Mouse (Mus musculus) forebrain, embryonic 13.5 days (tissue): ENCODE measurements at regions not wholly inside any gene's neighbourhood (a gene's known extent, or its start where the extent isn't known, plus 50 kb on each side); places are given as distances from the start of the nearest gene placed in this dataset.
"Not testable (repeated sequence)": the region's sequence is repeated elsewhere in the genome, so short reads cannot be mapped to it uniquely, and the experiment has no call there.

Experiments
- ATAC-seq: fragments of 200-750 bp; cut with Nextera tagmentation; 2 replicates; pipeline ENCODE4 v1.8.0; 2017
- H3K27ac ChIP-seq: fragments of 300-500 bp; sonication (generic); 2 replicates; pipeline ENCODE4 v1.5.1; 2015; ENCODE audit warnings: inconsistent platforms, mild to moderate bottlenecking, moderate library complexity
- H3K27me3 ChIP-seq: fragments of 300-500 bp; sonication (generic); 2 replicates; pipeline ENCODE4 v1.6.1; 2015; ENCODE audit warnings: mild to moderate bottlenecking, inconsistent platforms
- H3K36me3 ChIP-seq: fragments of 300-500 bp; sonication (generic); 2 replicates; pipeline ENCODE4 v1.6.1; 2015; ENCODE audit warnings: mild to moderate bottlenecking, inconsistent platforms; ENCODE audit not compliant: poor library complexity, severe bottlenecking
- H3K4me1 ChIP-seq: fragments of 300-500 bp; sonication (generic); 2 replicates; pipeline ENCODE4 v1.6.1; 2015; ENCODE audit warnings: inconsistent platforms
- H3K4me2 ChIP-seq: fragments of 300-500 bp; sonication (generic); 2 replicates; pipeline ENCODE4 v1.6.1; 2015; ENCODE audit warnings: inconsistent platforms, mild to moderate bottlenecking, moderate library complexity
- H3K4me3 ChIP-seq: fragments of 300-500 bp; sonication (generic); 2 replicates; pipeline ENCODE4 v1.5.1; 2015; ENCODE audit warnings: mild to moderate bottlenecking, inconsistent platforms
- H3K9ac ChIP-seq: fragments of 300-500 bp; sonication (generic); 2 replicates; pipeline ENCODE4 v1.6.1; 2015; ENCODE audit warnings: mild to moderate bottlenecking, inconsistent platforms
- H3K9me3 ChIP-seq: fragments of 300-500 bp; sonication (generic); replicated peaks from 2 replicates; pipeline ENCODE4 v1.6.1; 2016; ENCODE audit warnings: inconsistent platforms
- WGBS: fragments of 180-500 bp; shearing (Covaris S2); methylation state at CpG from one replicate; pipeline ENCODE4 v1.1.7; 2015; 5-methylcytosine and 5-hydroxymethylcytosine counted together

DNA sequence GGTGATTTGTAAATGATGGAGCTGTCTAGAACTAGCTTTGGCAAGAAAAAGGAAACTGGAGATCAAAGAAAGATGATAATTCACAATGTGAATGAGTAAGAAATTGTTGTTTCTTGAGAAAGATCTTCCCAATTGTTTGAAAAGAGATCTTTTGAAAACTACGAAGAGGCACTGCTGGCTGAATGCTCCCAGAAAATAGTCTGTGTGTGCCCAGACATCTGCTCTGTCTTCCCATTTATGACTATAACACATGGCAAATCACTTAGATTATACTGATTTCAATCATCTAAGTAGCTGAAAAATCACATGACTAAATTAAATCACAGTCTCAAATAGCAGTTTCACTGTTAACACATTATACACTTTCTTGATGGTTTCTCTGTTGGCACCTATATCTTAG lies 434.2 kb upstream of the Sema6d start:
- H3K27ac ChIP-seq, result no peak overlapping the region
- H3K9me3 ChIP-seq, result no peaks in the 10 kb centered on the region
- ATAC-seq, result no peak
- no peaks in the 10 kb centered on the region for H3K4me1 ChIP-seq
- H3K4me2 ChIP-seq, result no peak overlapping the region
- no peak overlapping the region for H3K9ac ChIP-seq
- whole genome bisulfite sequencing, result 76% methylated on average over 1 of the region's 1 CpGs
- no peak overlapping the region for H3K4me3 ChIP-seq
- no peaks in the 10 kb centered on the region for H3K27me3 ChIP-seq
- H3K36me3 ChIP-seq, result no peaks in the 10 kb centered on the region

DNA sequence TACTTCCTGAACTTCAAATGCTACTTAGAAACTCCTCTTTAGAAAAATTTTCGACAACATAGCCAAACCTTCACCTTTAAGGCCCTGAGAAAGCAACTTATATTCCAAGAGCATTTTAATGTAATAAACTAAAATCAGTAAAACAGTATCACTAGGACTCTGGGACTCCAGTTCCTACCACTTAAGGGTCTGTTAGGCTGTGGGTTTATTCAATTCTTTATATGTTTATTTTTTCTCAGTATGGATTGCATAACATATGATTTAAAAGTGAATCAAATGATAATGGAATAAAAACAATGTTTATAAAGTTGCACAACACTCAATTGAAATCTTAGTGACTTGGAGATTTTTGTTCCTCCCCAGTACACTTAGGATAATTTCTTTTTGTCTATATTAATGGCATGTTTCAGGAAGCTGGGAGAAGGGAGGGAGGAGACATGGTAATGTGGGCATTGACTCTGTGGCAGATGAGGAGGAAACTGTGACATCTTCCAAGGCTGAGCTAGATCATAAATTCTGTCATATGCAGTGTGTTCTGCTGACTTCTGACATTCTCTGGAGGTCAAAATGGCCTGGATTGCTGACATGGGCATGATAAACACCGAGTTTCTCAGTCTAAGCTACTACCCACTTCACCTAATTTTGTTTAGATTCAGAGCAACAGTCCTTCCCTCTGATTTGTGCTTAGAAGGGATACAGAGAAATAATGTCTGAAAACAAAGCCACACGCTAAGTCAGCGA lies 401.3 kb upstream of the Sema6d start:
- H3K36me3 ChIP-seq, result no peaks in the 10 kb centered on the region
- H3K27ac ChIP-seq, result no peak overlapping the region
- H3K4me1 ChIP-seq, result no peaks in the 10 kb centered on the region
- no peak overlapping the region for H3K4me2 ChIP-seq
- ATAC-seq, result no peak
- H3K9me3 ChIP-seq, result no peaks in the 10 kb centered on the region
- H3K9ac ChIP-seq, result no peak overlapping the region
- WGBS, result 72% methylated on average over 4 of the region's 4 CpGs
- H3K27me3 ChIP-seq, result no peaks in the 10 kb centered on the region
- no peak overlapping the region for H3K4me3 ChIP-seq

DNA sequence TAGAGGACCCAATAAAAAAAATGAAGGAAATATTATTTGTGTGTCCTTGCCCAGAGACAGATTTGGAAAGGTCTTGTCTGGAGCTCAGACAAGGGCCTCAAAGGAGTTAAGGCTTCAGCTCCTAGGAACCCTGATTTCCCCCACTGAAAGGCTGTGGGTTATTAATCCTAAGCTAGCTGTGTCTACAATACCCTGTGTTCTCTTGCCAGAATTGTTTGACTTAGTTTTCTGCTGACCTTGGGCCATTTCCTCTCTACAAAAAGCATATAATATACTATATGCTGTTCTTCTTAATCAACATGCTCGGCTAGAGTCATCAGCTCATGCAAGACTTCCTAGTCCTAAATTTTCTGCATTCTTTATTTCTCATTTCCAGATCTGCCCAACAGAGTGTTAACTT lies 400.0 kb upstream of the Sema6d start:
- Histone ChIP-seq H3K4me1 (no peaks in the 10 kb centered on the region), H3K4me2 (no peak overlapping the region), H3K9me3 (no peaks in the 10 kb centered on the region), H3K27ac (no peak overlapping the region), H3K4me3 (no peak overlapping the region), H3K9ac (no peak overlapping the region), H3K36me3 (no peaks in the 10 kb centered on the region), H3K27me3 (no peaks in the 10 kb centered on the region)
- ATAC-seq, result no peak
- 91% methylated on average over 1 of the region's 1 CpGs for WGBS

DNA sequence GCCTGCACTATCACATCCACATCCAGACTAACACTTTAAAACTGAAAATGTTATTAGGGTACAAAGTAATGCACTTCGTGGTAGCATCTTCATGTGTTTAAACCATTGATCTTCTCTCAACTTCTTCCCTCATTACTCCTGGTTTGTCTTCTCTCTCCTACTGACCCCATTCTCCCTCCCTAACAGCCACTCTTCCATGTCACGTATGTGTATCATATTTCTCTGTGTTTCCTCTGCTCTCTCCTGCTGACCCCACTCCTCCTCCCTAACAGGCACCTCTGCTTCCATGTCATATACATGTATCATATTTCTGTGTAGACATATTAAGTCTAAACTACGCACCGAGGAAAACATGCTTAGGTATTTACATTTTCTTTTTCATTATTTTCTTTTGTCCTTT lies 350.1 kb upstream of the Sema6d start:
- H3K4me1 ChIP-seq, result no peaks in the 10 kb centered on the region
- WGBS, result 91% methylated on average over 4 of the region's 4 CpGs
- H3K27ac ChIP-seq, result no peak overlapping the region
- H3K4me3 ChIP-seq, result no peak overlapping the region
- no peaks in the 10 kb centered on the region for H3K36me3 ChIP-seq
- no peak overlapping the region for H3K4me2 ChIP-seq
- H3K27me3 ChIP-seq, result no peaks in the 10 kb centered on the region
- H3K9me3 ChIP-seq, result no peaks in the 10 kb centered on the region
- no peak for ATAC-seq
- no peak overlapping the region for H3K9ac ChIP-seq

DNA sequence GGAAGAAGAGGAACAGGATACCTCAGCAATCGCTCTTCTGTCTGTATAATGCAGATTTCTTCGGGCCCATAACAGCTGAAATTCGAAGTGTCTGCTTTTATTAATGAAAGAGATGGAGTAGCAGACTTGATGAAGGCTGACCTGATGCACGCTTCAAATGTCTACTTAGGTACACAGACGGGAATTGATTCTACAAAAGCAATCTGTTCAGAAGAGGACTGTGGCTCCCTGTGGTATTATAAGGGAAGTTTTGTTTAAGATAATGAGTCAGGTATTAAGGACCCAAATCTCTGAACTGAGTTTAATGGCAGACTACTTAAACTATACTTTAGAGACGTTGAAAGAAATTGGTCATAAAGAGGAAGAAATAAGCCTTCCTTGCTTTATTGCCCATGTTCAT lies 349.2 kb upstream of the Sema6d start:
- WGBS, result 73% methylated on average over 6 of the region's 6 CpGs

DNA sequence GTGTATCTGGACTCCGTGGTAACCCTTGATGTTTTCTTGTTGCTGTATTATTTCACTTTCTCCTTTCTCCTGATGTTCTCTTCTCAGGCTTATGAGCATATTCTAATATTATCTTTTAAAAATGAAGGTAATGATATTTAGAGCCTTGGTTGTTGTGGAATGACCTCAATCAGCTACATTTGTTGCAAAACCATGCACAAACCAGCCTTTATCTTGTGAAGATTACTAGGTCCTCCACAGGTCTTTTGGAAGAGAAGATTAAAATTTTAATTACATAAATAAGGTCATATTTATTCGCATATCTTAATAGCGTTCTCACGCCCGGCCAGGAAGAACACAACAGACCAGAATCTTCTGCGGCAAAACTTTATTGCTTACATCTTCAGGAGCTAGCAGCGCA lies 335.5 kb upstream of the Sema6d start:
- Histone ChIP-seq H3K27ac (no peak overlapping the region), H3K9ac (no peak overlapping the region), H3K9me3 (no peaks in the 10 kb centered on the region), H3K4me2 (peak overlapping the region; percentile 41), H3K27me3 (no peaks in the 10 kb centered on the region), H3K4me3 (peak overlapping the region; percentile 28), H3K36me3 (no peaks in the 10 kb centered on the region), H3K4me1 (no peaks in the 10 kb centered on the region)
- WGBS, result 73% methylated on average over 7 of the region's 7 CpGs
- peak; percentile 66; the same call in 1 of the 2 replicates for ATAC-seq

More for the DNA sequence above, 349.2 kb upstream of the Sema6d start:
- H3K36me3 ChIP-seq, result no peaks in the 10 kb centered on the region
- ATAC-seq, result no peak
- no peak overlapping the region for H3K4me2 ChIP-seq
- no peak overlapping the region for H3K9ac ChIP-seq
- H3K4me3 ChIP-seq, result no peak overlapping the region
- no peaks in the 10 kb centered on the region for H3K9me3 ChIP-seq
- H3K27ac ChIP-seq, result no peak overlapping the region
- H3K27me3 ChIP-seq, result no peaks in the 10 kb centered on the region
- H3K4me1 ChIP-seq, result no peaks in the 10 kb centered on the region

DNA sequence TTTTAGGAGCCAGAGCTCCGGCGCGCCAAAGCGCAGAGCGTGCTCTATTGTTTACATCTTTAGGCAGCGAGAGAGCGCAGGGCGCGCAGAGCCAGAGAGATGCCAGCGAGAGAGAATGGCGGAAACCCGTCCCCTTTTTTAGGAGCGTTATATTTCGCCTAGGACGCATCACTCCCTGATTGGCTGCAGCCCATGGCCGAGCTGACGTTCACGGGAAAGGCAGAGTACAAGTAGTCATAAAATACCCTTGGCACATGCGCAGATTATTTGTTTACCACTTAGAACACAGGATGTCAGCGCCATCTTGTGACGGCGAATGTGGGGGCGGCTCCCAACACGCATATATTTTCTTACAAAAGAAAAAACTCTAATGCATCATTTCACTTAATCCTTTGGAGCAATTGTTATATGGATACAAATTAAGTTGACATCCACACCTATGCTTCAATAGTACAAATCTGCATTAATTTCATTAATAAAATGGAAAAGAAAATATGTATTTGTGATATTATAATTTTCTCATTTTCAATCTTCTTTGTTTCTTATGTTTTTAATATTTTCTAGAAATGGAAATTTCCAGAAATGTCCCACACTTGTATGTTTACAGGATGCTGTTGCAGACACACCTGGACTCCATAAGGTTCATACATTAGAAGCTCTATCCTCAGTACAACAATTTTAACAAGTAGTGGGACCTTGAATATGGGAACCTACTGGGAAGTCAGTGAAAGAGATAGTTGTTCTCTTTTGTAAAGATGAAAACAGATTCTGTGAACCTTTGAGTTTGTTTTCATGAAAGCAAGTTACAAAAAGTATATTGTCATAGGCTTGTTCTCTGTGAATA lies 334.9 kb upstream of the Sema6d start:
- H3K4me1 ChIP-seq, H3K9me3 ChIP-seq, H3K36me3 ChIP-seq, H3K27me3 ChIP-seq, H3K9ac ChIP-seq, H3K27ac ChIP-seq: not testable (repeated sequence)
- H3K4me2 ChIP-seq, result peak overlapping the region; percentile 41
- H3K4me3 ChIP-seq, result peak overlapping the region; percentile 28
- ATAC-seq, result peak; percentile 79
- 55% methylated on average over 18 of the region's 24 CpGs for WGBS

DNA sequence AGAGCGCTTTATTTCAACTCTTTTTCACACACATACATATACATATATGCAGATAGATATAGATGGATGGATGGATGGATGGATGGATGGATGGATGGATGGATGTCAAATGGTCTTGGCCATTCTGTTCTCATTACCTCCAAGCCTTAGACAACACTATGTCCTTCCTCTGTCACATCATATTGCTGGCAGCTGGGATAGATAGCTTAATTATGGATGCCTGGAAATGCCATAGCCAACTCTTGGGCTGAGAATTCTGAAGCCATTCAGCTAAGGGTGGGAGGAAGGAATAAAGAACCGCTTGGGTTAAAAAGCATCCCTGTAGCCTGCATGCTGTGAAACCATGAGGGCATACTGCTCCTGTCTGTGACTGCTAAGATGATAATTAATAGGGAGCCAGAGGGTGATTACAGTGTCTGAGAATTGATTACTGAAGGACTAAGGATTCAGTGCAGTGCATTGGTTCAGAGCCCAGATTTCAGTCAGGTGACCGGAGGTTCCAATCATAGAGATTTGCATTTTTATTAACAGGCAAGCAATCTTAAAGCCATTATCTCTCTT lies 290.5 kb upstream of the Sema6d start:
- Histone ChIP-seq H3K4me2 (no peak overlapping the region), H3K9me3 (no peaks in the 10 kb centered on the region), H3K36me3 (no peaks in the 10 kb centered on the region), H3K4me3 (no peak overlapping the region), H3K4me1 (peaks cover 6% of the 10 kb centered on the region), H3K27ac (peak overlapping the region; percentile 35), H3K27me3 (no peaks in the 10 kb centered on the region), H3K9ac (no peak overlapping the region)
- WGBS, result 57% methylated on average over 3 of the region's 3 CpGs
- peak; percentile 95 for ATAC-seq

DNA sequence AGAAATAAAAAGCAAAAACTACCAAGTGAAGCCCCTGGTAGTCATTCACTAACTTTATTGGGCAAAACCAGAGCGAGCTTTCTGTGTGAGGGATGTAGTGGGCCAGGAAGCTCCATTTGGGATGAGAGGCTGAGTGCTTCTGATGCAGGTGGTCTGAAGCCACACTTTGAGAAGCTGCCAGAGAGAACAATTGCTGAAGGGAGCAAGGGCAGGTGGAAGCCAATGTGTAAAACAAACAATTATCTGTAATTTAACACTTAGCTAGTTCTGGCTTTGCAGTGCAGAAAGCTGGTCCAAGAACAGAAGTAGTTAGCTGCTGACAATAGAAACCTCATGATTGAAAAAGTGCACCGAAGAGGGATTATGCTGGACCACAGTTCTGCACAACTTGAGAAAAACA lies 284.1 kb upstream of the Sema6d start:
- Histone ChIP-seq H3K4me2 (no peak overlapping the region), H3K27me3 (no peaks in the 10 kb centered on the region), H3K36me3 (no peaks in the 10 kb centered on the region), H3K9ac (no peak overlapping the region), H3K9me3 (no peaks in the 10 kb centered on the region), H3K4me3 (no peak overlapping the region), H3K27ac (no peak overlapping the region), H3K4me1 (peaks cover 4% of the 10 kb centered on the region; the same call in 1 of the 2 replicates)
- WGBS, result 59% methylated on average over 2 of the region's 2 CpGs
- ATAC-seq, result peak; percentile 57

DNA sequence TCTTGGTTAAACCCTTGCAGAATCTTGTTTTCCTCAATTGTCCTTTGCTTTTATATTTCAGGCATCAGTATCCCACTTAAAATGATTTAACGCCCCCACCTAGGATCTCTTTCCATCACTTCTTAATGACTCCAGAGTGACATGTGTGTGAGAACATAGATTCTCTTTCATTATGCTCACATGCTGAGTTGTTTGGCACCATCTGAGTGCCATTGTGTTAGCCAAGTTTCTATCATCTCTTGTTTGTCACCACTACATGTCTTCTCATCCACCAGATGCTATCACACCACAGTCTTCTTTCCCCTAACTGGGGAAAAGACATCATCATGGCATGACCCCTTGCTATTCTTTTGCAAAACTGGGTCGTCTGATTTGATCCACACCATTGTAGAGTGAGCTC lies 283.4 kb upstream of the Sema6d start:
- Histone ChIP-seq H3K4me3 (no peak overlapping the region), H3K27me3 (no peaks in the 10 kb centered on the region), H3K27ac (no peak overlapping the region), H3K9me3 (no peaks in the 10 kb centered on the region), H3K4me1 (peaks cover 4% of the 10 kb centered on the region; the same call in 1 of the 2 replicates), H3K36me3 (no peaks in the 10 kb centered on the region), H3K4me2 (no peak overlapping the region), H3K9ac (no peak overlapping the region)
- 72% methylated on average over 2 of the region's 2 CpGs for WGBS
- ATAC-seq, result 0 out of 2 replicates have a peak, but pooled peaks have one; percentile 51

DNA sequence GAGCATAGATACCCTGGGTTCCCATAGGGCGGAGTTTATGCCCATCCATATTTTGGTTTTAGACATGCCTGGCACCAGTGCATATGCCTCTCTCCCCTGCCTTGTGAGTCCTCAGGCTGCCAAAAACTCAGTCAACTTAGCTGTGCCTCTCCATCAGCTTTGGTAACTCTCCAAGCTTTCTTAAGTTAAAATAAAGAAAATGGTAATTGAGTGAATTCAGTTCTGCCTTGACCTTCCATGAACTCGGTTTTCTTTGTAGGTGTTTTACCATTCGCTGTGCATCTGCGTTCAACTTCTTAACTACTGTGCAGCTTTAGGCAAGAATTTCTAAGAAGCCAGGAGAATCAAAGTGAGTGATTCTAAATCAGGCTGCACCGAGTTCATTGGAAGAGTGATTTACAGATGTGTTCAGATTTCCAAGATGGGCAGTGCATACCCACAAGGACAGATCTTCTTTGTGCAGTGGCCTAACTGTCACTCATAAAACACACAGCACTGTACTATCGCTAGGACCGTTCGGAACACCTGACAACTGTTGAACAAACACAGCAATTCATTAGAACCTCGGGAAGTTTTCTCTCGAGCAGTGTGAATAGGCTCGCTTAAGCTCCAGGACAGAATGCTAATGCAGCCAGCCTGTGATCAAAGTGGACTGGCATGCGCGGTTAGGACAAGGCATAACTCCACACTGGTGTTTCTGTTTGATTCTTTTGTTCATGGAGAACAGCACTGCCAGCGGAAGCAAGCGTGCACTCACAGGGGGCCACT lies 276.4 kb upstream of the Sema6d start:
- no peak overlapping the region; the same call in 1 of the 2 replicates for H3K4me3 ChIP-seq
- H3K36me3 ChIP-seq, result no peaks in the 10 kb centered on the region
- peak overlapping the region; percentile 53 for H3K27ac ChIP-seq
- peak; percentile 94 for ATAC-seq
- peak overlapping the region; percentile 47 for H3K4me2 ChIP-seq
- H3K9me3 ChIP-seq, result no peaks in the 10 kb centered on the region
- H3K27me3 ChIP-seq, result no peaks in the 10 kb centered on the region
- no peak overlapping the region for H3K9ac ChIP-seq
- WGBS, result 16% methylated on average over 15 of the region's 15 CpGs
- H3K4me1 ChIP-seq, result peaks cover 22% of the 10 kb centered on the region
